Mouse (Mus musculus): ENCODE measurements around the gene Irak3.

Gene Irak3

GRCm38 (mm10) chr10:120204591-120205210 is 2.8 kb upstream of the Irak3 start:
- DNase-seq (ENCODE audit: low spot score) = no peak

- DNase-seq (ENCODE audit: low spot score) = no peak
Observed at GRCm38 (mm10) chr10:120202467-120203250, 729 bp upstream of the Irak3 start.

- DNase-seq (ENCODE audit: low spot score) = peak; percentile 34
Observed at GRCm38 (mm10) chr10:120201131-120201921, 604 bp downstream of the Irak3 start, which contains the start of gene Tmbim4. Tmbim4 (plus strand) TSS chr10:120201590.

- DNase-seq (ENCODE audit: low spot score) = no peak
Observed at GRCm38 (mm10) chr10:120197061-120197835, 4.7 kb downstream of the Irak3 start.

- no peak for DNase-seq (ENCODE audit: low spot score)
Observed at GRCm38 (mm10) chr10:120193255-120193654, 8.7 kb downstream of the Irak3 start.

GRCm38 (mm10) chr10:120192278-120192677 is 9.7 kb downstream of the Irak3 start:
- no peak for DNase-seq (ENCODE audit: low spot score)

GRCm38 (mm10) chr10:120191165-120191564 is 10.8 kb downstream of the Irak3 start:
- no peak for DNase-seq (ENCODE audit: low spot score)

GRCm38 (mm10) chr10:120189782-120190181 is 12.1 kb downstream of the Irak3 start:
- DNase-seq (ENCODE audit: low spot score) = no peak

GRCm38 (mm10) chr10:120189276-120189675 is 12.7 kb downstream of the Irak3 start:
- no peak for DNase-seq (ENCODE audit: low spot score)

- no peak for DNase-seq (ENCODE audit: low spot score)
Observed at GRCm38 (mm10) chr10:120188513-120188912, 13.4 kb downstream of the Irak3 start.

GRCm38 (mm10) chr10:120183342-120183741 is 18.6 kb downstream of the Irak3 start:
- no peak for DNase-seq (ENCODE audit: low spot score)

GRCm38 (mm10) chr10:120182887-120183286 is 19.0 kb downstream of the Irak3 start:
- no peak for DNase-seq (ENCODE audit: low spot score)

GRCm38 (mm10) chr10:120174192-120174705 is 27.7 kb downstream of the Irak3 start:
- no peak for DNase-seq (ENCODE audit: low spot score)

- no peak for DNase-seq (ENCODE audit: low spot score)
Observed at GRCm38 (mm10) chr10:120171340-120171739, 30.6 kb downstream of the Irak3 start.

- no peak for DNase-seq (ENCODE audit: low spot score)
Observed at GRCm38 (mm10) chr10:120170277-120170676, 31.7 kb downstream of the Irak3 start.

GRCm38 (mm10) chr10:120169841-120170240 is 32.1 kb downstream of the Irak3 start:
- no peak for DNase-seq (ENCODE audit: low spot score)

- DNase-seq (ENCODE audit: low spot score) = no peak
Observed at GRCm38 (mm10) chr10:120169064-120169463, 32.9 kb downstream of the Irak3 start.

- DNase-seq (ENCODE audit: low spot score) = no peak
Observed at GRCm38 (mm10) chr10:120168070-120168469, 33.9 kb downstream of the Irak3 start.

GRCm38 (mm10) chr10:120165793-120166503 is 36.0 kb downstream of the Irak3 start:
- DNase-seq (ENCODE audit: low spot score) = no peak

- no peak for DNase-seq (ENCODE audit: low spot score)
Observed at GRCm38 (mm10) chr10:120164931-120165792, 36.8 kb downstream of the Irak3 start.

All from ovary, adult 18-20 months (tissue).